Mouse (Mus musculus) v-Abl transformed pro-B cells (cell line): ENCODE measurements around the gene Copz2.

Experiments
- in situ Hi-C, 2 experiments: fragments of 400-800 bp; cut with MboI; formaldehyde crosslinking; loops; one replicate each; pipeline ENCODE4 v1.15.1; 2025; ENCODE audit not compliant: unreplicated experiment in 2 of 2

Gene Copz2

DNA sequence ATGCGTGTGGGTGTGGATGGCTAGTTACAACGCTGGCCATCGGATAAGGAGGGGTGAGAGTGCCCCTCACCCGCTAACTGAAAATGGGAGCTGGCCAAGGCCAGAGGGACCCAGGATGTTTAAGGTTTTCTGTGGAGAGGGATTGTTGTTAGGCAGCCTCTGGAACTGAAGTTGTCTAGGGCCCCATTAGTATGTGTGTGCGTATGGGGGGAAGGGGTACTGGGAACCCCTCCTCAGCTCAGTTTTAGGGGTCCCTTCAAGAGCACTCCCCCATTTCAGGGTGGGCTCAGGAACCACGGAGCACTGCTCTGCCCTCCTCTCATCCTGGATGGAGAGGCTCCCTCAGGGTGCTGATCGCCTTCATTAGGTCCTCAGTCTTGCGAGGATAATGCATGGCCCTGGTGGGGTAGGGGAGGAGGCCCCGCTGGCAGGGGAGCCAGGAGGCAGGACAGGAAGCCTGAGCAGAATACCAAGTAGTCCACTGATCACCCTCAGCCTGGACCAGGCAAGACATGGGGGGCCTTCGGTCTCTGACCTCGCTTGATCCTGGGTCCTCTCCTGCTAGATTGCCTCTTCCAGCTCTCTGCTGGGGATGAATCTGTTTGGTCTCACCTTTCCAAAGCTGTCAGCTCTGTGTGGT, 43.7 kb downstream of the Copz2 start:
- in situ Hi-C loops = no loop called here

DNA sequence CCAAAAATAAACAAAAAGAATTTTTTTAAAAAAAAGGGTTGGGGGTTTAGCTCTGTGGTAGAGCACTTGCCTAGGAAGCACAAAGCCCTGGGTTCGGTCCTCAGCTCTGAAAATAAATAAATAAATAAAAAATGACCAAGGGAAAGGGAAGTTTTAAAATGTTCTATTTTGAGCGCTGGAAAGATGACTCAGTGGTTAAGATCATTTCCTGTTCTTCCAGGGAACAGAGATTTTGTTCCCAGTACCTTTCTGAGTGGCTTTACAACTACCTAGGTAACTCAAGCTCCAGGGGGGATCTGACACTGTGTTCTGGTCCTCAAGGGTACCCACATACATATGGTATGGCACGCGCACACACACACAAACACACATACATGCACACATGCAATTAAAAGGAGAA, 46.2 kb downstream of the Copz2 start:
- in situ Hi-C loops = no loop called here

DNA sequence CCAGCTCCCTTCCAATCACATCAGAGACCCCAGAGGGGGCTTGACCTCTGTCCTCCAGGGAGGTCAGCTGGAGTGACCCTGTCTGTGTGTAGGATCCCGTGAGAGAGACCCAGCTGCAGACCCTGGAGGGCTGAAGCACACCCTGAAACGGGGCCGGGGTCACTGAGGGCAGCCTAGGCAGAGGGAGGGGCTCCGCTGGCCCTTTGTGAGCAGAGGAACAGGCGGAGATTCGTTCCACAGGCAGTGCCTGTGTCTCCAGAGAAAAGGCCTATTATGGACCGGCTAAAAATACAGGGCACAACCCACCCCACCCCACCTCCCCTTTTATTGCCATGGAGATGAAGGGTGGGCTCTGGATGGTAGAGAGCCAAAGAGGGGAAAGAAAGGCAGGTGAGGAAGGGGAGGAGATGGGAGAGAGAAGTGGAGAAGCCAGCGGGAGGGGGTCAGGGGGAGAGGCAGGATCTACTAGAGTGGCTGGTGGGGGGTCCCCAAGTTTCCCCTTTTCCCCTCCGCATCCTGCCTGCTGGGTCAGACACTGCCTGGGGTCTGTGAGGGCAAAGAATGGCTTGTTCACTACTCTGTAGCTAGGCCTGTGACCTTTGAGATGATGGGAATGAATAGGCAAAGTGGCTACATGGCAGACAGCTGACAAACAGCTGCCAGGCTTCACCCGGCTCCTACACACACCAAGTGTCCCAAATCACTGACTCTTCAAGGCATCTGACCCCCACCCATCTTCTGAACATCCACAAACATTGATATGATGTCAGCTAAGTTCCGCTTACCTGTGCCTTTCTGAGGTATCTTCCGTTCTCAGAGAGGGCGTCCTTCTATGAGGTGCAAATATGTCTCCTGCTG, 50.0 kb downstream of the Copz2 start:
- in situ Hi-C loops = no loop called here

DNA sequence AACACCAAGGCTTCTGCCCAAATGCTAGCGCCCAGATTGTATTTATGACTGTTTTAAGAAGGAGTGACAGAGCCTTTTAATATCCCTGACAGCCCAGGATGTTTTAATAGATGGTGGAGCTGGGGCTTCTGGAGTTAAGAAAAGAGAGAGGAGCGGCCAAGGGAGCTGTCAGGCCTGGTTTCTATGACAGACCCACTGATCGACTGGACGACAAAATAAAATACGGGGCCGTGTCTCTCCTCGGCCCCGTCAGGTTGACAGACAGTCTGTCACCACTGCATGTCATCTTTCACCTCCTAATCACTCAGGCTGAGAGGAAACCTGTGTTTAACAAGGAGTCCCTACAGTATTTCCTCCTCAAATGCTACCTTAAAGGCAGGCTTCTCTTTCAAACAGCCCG, 51.7 kb downstream of the Copz2 start:
- in situ Hi-C loops = no loop called here

DNA sequence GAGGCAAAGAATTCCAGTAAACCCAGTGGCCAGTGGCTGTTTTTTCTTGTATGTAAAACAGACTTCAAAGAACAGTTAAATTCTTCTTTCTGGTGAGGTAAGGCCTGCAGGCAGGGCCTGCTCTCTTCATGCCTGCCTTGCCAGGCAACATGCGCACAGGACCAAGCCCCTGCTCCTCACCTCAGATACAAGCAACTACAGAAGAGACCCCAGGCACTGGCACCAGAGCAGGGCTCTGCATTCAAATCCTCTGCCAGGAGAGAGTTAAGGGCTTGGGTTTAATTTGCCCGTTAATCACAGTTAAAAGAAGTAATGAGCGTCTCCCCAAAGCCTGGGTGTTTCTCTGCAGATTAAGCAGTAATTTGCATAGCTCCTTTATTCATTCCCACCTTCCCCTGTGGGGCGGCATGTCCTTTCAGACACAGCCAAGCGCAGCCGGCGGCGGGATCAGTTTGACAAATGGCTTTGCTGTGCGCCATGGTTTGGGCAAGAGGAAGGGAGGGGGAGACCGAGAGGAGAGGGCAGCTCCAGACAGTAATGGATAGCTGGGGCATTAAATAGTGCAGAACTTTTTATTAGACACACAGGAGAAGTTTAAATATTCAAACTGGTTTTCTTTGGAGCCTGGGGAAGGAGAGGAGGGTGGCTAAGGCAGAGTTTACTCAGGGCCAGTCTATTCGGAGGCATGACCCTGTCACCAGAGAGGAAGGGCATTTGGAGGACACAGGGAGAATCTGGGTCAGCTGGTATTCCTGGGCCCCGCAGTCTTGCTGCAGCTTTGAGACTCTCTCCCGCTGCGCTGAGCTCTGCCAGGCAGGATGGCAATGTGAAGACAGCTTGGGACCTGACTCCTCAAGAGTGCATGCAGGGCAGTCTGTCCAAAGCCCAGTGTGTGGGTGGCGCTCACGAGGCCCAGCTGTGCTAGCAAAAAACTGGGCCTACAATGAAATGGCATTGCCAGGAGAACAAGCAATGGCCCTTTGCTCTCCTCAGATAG, 53.3 kb downstream of the Copz2 start:
- in situ Hi-C loops = no loop called here

DNA sequence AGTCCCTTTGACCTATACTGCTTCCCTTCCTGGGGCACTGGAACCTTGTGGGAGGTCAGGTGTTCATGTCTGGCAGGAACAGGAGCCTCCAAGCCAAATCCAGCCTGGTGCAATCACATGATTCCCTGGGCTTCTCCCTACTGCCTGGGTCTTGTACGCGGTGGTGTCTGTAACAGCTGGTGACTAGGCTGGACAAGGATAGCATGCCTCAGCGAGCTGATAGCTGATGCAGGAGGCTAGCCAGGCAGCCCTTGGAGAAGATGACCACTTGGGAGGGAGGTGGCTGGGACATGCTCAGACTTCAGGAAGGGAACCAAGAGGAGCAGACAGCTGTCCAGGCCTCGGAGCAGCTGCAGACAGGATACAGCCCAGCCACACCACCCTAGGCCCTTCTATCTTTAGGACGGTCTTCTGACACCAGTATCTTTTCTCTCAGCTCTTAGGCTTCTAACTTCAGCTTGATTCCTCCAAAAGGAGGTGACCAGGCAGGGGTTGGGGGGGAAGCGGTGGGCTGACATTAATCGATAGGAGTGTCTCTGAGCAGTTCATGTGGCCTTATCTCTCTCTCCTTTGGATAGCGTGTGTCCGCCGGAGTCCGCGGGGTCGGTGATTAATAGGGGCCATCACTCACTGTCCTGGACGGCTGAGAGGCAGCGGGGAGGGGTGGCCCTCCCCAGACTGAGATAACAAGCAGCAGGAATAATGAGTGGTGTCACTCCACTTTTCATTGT, 56.9 kb downstream of the Copz2 start:
- in situ Hi-C loops = loop anchor here in 1 of 2 experiments (5.0 kb wide), 1 partner anchor 34 kb away; no protein-coding TSS in a partner anchor

DNA sequence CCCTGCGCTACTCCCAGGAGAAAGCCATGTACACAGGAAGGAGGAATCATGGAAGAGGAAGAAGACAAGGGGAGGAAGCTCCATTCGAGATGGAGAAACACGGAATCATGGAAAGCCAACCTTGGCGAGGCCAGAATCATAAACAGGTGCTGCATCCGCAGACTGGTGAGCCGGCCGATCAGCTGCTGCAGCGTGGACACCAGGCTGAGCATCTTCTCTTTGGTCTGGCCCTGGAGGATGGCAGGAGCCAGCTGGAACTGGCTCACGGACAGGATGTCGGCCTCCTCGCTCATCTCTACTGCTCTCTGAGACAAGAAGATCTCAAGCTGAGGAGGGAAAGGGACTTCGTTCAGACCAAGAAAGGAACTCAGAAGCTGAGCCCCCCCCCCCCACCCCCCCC, 58.9 kb downstream of the Copz2 start:
- in situ Hi-C loops = loop anchor here in 1 of 2 experiments (5.0 kb wide), 1 partner anchor 36 kb away; no protein-coding TSS in a partner anchor

DNA sequence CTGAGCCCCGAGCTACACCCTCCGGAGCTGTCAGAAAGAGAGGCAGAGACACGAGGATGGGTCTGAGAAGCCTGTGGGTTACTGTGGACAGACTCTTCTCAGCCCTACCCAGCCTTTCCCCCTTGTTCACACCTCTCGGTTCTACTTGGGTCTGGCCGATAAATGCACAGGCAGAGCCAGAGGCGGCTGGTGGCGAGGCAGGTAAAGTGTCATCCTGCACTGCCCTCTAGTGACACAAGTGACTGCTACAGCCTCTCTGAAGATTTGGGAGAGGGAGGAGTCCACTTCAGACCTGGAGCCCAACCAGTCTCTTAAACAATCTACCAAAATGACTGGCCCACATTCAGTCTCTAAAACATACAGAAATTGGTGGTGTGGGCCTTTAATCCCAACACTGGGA, 60.3 kb downstream of the Copz2 start:
- in situ Hi-C loops = loop anchor here in 1 of 2 experiments (5.0 kb wide), 1 partner anchor 43 kb away; no protein-coding TSS in a partner anchor
